Mouse (Mus musculus) ES-CJ7 (cell line): Measurements from ENCODE around the gene H2-Q10.
"Not testable (repeated sequence)": the region's sequence is repeated elsewhere in the genome, so short reads cannot be mapped to it uniquely, and the experiment has no call there.

ENCODE experiments used
- DNase-seq: peaks from one replicate; pipeline ENCODE4 v3.0.0; 2011; ENCODE audit warnings: low read depth, low spot score

Gene H2-Q10

DNA sequence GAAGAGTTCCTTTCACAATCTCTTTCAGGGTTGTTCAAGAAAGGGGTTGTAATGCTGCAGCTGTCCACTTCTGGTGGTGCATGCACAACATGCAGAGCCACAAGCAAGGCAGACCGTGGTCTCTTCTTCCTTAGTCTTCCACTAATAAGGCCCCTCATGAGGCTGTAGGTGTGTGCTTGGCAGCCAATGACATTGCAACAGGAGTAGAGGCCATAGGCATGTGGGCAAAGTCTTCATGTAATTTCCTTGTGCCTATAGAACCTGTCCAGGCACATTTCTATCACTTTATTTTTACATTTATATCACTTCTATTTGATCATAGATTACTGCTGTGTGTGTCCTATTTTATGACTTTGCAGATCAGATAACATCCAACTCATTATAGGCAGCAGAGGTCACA is 11.6 kb upstream of the H2-Q10 start:
- not testable (repeated sequence) for DNase-seq

DNA sequence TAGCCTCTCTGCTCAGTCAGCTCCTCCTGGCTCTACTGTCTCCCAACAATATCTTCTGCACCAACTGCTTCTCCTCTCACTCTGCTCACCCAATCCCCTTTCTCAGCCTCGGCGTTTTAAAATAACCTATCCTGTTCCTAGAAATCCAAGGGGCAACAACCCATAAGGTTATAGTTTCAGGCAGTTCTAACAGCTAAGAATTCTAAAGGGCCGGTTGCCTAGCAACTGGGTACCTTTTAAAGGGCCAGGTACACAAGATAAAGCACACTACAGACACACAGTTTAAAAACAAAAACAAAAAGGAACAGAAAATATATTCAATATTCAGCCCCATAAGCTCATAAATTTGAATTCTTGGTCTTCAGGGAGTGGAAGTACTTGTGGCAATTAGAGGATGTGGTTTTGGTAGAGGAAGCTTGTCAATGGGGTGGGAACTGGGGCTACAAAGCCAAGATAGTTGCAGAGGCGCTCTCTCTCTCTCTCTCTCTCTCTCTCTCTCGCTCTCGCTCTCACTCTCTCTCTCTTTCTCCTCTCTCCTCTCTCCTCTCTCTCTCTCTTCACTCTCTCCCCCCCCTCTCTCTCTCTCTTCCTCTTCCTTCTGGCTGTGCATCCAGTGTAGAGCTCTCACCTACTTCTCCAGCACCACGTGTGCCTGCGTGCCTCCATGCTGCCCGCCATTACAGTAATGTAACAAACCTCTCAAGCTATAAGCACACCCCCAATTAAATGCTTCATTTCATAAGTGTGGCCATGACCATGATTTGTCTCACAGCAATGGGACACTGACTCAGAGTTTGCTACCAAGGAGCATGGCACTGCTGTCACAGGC is 9.2 kb upstream of the H2-Q10 start:
- DNase-seq = not testable (repeated sequence)

DNA sequence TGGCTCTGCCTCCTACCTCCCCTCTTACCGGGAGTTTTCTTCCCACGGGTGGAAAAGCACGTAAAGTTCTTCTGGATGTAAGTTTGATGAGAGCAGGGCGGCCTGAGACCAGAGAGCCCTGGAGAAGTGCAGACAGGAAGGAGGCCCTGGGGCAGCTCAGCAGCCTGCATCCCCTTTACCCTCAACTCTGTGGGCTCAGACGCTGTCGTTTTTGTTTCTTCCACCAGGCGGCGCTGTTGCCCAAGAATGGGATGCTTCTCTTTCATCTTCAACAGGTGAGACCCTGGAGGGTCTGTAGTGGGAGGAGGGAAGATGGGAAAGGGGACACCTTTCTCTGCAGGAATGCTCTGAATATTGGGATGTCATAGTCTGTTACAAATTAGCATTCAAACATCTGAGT is 4.2 kb upstream of the H2-Q10 start:
- peak; percentile 69 for DNase-seq

DNA sequence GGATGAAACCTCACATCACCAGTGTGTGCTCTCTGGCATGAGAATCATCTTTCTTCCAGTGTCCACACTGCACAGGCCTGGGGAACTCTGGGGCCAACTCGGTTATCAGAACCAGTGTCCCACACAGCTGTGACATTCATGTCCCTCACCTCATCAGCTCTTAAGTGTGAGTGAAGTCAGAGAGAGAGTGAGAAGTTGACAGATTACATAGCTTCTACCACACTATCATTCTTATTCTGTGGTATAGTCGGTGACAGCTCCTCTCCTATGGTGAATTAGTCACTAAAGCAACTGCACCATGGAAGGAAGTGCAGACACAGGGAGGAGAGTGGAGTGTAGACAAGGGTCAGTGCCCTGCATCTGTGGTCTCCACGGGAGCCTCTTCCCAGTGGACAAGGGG is 953 bp upstream of the H2-Q10 start:
- not testable (repeated sequence) for DNase-seq

DNA sequence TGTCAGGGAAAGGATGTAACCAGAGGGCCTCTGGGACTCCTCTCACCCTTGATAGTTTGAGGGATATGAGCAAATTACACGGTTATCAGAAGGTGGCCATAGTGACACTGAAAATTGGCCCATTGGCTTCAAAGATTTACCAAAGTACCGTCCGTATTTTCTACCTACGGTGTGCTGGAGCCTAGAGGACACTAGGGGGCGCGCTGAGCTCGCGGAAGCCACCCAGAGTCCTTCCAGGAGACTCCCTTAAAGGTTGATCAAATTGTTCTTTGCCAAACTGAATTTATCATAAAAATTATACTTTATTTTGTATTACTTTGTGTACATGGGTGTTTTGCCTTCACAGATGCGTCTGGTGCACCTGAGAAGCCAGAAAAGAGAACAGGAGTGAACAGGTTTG is 14.2 kb downstream of the H2-Q10 start:
- DNase-seq = peak; percentile 74

DNA sequence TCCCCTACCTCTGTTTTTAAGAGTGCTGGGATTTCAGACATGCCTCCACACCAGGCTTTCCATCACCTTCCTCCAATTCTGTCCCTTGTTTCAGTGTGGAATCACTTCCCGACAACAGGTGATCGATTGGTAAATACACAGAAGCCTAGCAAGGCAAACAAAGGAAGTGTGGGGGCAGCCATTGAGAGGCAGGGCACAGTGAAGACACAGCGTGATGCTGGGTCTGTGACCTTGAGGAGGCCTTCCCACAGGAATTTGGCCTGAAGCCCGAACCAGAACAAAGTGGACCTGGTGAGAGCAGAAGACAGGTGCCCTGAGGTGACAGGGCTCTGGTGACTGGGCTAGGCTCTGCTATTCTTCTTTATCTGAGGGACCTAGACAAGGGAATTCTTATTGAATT is 15.8 kb downstream of the H2-Q10 start:
- peak; percentile 94 for DNase-seq

DNA sequence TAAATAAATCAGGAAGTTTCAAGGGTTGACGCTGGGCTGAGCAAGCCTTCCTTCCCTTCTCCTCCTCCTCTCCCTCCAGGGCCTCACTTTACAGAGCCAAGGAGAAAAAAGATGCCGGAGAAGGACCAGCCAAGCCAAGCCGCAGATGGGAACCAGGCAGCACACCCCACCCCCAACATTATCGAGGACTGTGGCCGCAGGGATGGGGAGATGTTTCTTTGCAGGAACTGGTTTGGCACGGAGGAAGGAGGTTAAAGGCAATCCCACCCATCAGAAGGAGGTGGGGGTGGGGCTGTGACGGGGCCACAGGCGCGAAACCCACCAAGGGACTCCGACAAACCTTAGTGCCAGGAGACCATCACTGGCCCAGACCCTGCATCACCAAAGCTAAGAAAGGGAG is 16.8 kb downstream of the H2-Q10 start:
- peak; percentile 84 for DNase-seq

DNA sequence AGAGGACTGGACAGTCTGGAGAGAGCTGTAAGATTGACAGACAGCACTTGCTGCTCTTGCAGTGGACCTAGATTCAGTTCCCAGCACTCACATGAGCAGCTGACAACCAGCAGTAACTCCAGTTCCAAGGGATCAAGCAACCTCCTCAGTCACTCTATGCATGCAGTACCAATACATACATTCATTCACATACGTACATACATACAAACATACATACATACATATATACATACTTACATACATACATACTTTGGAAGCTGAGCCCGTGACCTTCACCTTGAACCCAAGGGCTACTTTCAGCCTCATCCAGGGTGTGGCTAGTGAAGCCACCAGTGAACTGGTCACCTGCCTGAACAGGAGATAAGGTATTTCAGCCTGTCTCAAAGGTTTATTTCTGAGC is 18.2 kb downstream of the H2-Q10 start:
- DNase-seq = peak; percentile 55

DNA sequence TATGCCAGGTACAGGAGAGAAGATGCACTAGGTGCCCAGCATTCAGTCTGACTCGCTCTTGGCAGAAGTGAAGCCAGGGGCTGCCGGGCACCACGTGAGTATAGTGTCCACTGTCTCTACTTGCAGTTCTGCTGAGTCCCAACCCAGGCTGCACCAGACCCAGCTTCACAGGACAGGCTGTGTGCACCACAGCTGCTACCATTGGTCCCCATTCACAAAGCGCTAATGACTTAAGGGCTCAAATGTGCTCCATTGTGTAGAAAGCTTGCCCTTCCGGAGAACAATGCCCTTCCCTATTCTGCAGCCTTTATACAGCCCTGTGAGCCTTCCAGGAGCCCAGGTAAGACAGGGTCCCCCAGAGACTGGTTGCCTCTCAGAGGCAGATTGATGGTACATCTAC is 20.4 kb downstream of the H2-Q10 start:
- DNase-seq = peak; percentile 91

DNA sequence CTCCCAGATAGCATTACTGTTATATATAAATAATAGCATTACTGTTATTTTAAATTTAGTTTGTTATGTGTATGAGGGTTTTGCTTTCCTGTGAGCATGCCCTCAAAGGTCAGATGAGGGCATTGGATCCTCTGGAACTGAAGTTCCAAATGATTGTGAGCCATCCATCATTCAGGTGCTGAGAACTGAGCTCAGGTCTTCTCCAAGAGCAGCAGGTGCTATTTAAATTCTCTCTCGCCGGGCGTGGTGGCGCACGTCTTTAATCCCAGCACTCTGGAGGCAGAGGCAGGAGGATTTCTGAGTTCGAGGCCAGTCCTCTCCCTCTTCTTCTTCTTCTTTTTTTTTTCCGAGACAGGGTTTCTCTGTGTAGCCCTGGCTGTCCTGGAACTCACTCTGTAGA is 27.2 kb downstream of the H2-Q10 start:
- peak; percentile 65 for DNase-seq

DNA sequence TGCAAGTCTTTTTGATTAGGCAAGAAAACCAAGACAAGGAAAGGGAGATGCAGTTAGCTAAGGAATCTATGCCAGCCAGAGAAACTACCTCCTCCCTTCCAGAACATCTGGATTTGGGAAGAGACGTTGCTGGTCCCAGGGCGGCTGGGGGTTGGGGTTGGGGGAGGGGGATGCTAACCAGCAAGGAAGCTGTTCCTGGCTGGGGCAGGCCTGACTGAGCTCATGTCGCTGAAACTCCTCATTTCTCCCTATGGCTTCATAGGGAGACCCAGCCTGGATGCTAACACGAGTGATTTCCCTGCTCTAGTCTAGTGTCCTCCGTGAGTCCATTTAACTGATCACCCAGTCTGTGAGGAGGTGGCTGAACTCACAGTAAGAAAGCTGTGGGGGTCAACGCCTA is 32.3 kb downstream of the H2-Q10 start:
- peak; percentile 86 for DNase-seq

DNA sequence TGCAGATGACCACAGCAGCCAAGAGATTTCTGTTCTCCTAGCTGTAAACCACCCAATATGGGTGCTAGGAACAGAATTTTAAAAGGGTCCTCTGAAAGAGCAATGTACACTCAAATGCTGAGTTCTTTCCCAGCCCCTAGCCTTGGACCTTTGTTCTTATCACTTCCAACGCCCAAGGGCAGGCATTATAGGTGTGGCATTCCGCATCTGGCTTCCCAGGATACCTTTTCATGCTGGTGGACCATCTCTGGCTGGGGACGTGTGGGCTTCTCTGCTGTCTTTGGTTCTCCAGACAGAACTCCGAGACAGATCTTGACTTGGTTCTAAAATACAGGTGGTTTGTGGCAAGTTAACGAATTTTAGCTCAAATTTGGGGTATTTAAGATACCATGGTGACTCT is 32.9 kb downstream of the H2-Q10 start:
- DNase-seq = peak; percentile 85

DNA sequence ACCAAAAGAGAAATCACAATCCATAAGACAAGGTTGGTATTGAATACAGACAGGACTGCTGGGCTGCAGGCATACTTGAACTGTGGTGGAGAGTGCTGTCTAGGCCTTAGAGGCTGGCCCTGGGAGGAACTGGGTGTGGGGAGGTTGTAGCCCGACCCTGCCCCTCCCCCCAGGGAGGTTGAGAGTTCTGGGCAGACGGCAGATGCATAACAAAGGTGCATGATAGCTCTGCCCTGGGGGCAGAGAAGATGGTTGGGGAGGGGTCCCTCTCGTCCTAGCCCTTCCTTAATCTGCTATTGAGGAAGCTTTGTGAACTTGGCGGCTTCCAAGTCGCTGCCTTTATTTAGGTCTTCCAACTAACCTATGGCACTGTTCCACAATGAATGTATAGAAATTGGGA is 34.0 kb downstream of the H2-Q10 start:
- DNase-seq = peak; percentile 99

DNA sequence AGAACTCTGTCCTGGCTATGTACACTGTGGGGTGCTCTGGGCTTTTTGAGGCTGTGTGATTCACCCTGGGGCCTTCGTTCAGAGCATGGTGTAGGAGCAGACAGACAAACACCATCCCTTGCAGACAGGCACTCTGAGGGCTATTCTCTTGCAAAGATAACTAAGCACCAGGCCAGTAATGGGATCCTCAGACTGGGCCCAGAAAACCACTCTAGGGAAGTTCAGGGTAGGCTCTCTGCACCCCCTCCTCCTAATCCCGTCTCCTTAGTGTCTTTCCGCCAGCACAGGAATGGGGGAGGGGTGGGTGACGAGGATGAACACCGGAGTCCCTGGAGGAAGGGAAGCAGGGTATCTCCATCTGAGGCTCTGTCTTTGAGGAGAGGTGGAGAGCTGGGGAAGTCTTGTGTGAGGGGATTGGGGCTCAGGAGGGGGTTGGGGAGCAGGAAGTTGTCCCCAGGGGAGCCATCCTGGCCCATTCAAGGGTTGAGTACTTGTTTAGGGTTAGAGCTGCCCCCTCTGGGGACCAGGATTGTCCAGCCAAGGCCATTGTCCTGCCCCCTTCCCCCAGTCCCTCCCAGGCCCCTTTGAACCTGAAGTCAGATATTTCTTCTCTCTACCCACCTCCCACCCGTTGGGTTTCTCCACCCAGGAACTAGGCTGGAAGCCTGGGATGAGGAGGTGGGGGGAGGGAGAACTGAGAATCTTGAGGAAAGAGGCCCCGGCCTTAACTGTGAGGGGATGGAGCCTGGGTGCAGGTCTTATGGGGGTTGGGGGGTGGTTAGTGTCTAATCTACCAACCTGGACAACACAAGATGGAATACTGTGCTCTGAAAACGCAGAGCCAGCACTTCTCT is 35.0 kb downstream of the H2-Q10 start:
- DNase-seq = peak; percentile 99

DNA sequence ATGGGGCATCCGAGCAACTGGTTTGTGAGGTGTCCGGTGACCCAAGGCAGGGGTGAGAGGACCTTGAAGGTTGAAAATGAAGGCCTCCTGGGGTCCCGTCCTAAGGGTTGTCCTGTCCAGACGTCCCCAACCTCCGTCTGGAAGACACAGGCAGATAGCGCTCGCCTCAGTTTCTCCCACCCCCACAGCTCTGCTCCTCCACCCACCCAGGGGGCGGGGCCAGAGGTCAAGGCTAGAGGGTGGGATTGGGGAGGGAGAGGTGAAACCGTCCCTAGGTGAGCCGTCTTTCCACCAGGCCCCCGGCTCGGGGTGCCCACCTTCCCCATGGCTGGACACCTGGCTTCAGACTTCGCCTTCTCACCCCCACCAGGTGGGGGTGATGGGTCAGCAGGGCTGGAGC is 35.9 kb downstream of the H2-Q10 start, which contains the start of gene Pou5f1:
Gene Pou5f1, plus strand, starts transcription at position 243 of the 400 bp plus-strand sequence.
- DNase-seq = peak; percentile 94

DNA sequence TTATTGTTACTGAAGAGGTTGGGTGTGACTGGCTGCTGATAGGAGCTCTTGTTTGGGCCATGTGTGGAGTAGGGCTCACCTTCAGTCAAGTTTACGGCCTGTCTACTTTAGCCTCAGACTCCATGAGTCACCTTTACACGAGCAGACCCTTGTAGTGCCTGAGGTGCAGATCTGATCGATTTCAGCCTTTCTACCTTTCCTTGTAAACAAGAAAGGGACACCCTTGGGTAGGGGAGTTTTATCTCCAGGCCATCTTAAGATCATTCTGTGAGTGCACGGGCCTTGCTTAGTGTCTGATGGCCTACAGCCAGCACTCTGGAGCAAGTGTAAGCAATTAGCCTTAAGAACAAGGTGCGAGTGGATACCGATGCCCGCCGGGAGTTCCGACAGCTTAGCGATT is 37.0 kb downstream of the H2-Q10 start:
- peak; percentile 56 for DNase-seq

DNA sequence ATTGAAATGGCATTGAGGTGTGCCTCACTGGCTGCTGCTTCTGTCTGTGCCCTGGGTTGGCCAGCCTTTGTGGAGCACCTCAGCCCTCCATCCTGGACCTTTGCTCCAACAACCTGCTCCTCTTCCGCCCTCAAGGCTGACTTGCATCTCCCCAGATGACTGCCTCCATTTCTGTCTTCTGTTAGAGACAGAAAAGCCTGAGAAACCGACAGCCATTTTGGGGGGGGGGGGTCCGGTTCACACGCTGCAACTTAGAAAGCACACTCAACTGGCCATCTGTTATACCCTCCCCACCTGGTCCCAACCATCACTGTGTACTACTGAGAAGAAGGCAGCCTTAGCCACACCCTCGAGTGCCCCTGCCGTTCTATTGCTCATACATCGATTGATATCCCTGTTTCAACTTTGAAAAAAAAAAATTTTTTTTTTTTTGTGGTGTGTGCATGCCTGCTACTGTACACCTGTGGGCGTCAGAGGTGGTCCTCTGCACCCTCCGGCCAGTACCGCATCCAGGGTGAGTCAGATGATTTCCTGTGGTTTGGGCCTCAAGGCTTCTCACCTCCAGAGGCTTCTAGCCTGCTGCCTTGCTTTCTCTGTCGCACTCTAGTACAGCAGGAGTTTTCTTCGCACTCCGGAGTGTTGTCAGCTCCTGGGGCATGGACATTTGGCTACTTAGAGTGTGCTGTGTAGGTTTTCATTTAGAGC is 37.8 kb downstream of the H2-Q10 start:
- DNase-seq = peak; percentile 51

DNA sequence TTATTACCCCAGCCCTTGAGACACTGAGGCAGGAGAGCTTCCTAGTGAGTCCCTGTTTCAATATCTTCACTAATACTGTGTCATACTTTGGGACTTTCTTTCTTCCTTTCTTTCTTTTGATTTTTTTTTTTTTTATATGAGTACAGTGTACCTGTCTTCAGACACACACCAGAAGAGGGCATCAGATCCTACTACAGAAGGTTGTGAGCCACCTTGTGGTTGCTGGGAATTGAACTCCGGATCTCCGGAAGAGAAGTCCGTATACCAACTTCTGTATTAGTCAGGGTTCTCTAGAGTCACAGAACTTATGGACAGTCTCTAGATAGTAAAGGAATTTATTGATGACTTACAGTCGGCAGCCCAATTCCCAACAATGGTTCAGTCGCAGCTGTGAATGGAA is 38.4 kb downstream of the H2-Q10 start:
- DNase-seq = peak; percentile 51

DNA sequence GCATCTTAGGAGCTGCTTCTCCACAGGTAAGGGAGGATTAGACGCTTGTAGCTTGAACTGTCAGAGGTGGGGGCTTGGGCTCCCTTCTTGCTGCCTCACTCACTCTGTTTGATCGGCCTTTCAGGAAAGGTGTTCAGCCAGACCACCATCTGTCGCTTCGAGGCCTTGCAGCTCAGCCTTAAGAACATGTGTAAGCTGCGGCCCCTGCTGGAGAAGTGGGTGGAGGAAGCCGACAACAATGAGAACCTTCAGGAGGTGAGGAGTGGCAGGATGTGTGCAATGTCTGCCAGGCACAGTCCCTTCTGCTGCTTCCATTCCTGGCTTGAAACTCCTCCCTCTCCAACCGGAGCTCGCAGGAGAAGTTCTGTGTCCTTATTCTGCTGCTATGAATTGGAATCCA is 39.4 kb downstream of the H2-Q10 start:
- DNase-seq = peak; percentile 97

DNA sequence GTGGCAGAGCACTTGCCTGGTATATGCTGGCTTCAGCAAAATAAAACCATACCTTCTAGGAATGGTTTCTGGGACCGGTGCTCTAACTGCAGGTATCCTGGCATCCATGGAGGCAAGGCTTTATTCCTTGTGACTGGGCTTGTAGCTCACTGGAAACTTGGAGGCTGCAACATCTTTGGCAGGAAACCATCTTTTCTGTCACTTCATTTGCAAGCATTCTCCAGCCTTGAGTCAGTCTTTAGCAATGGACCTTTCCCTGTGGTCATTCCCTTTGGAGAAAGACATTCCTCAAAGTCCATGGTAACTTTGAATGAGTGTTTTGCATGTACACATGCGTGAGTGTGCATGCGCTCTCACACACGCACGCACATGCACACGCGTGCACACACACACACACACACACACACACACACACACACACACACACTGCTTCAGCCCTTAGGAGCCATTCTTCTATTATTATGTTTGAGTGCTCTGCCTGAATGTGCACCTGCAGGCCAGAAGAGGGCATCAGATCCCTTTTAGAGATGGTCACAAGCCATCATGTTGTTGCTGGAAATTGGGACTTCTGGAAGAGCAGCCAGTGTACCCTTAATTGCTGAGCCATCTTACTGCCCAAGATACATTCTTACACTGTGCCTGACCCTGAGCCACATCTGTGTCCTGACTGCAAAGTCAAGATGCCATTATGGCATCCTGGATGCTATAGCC is 43.2 kb downstream of the H2-Q10 start:
- peak; percentile 71 for DNase-seq

DNA sequence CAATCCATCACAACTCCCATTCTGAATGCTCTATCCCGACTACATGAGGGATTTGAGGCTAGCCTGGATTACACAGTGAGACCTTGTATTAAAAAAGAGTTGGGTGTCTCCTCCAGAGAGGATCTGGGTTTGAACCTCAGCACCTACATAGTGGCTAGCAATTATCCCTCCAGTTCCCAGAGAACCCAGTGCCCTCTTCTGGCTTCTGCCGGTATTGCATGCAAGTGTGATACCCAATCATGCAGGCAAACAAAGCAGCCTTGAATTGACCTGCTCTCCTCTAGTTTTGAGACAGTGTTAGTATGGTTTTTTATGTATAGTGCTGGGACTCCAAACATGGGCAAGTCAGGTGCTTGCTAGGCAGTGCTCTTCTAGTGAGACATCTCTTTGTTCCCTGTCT is 44.0 kb downstream of the H2-Q10 start:
- DNase-seq = peak; percentile 88
